Mouse (Mus musculus) retina, embryonic 14.5 days (tissue): Measurements from ENCODE around the gene Lck.
"Not testable (repeated sequence)": the region's sequence is repeated elsewhere in the genome, so short reads cannot be mapped to it uniquely, and the experiment has no call there.

Experiments used
- DNase-seq: peaks from one replicate; pipeline ENCODE4 v3.0.0-alpha.2; 2015; ENCODE audit warnings: low spot score

Lck gene

GRCm38 (mm10) chr4:129555421-129555861, 18.0 kb downstream of the Lck start:
- peak; percentile 79 for DNase-seq

- not testable (repeated sequence) for DNase-seq
These were observed 18.9 kb downstream of the Lck start for GRCm38 (mm10) chr4:129554512-129554911.

- DNase-seq = no peak
These were observed 23.1 kb downstream of the Lck start for GRCm38 (mm10) chr4:129550295-129550694.

- peak; percentile 51 for DNase-seq
These were observed 24.1 kb downstream of the Lck start for GRCm38 (mm10) chr4:129549306-129549705.

GRCm38 (mm10) chr4:129547631-129548030, 25.8 kb downstream of the Lck start:
- not testable (repeated sequence) for DNase-seq

GRCm38 (mm10) chr4:129544106-129544505, 29.3 kb downstream of the Lck start:
- DNase-seq = no peak

GRCm38 (mm10) chr4:129542592-129543141, 30.8 kb downstream of the Lck start, which contains the start of gene Hdac1:
Hdac1 (minus strand) TSS chr4:129542713.
- peak; percentile 99 for DNase-seq

- DNase-seq = peak; percentile 42
These were observed 31.4 kb downstream of the Lck start for GRCm38 (mm10) chr4:129541868-129542591.

GRCm38 (mm10) chr4:129540012-129540411, 33.4 kb downstream of the Lck start:
- no peak for DNase-seq

- DNase-seq = not testable (repeated sequence)
These were observed 44.5 kb downstream of the Lck start for GRCm38 (mm10) chr4:129528901-129529300.

GRCm38 (mm10) chr4:129525889-129526288, 47.6 kb downstream of the Lck start:
- no peak for DNase-seq

GRCm38 (mm10) chr4:129525338-129525737, 48.1 kb downstream of the Lck start:
- no peak for DNase-seq

GRCm38 (mm10) chr4:129518519-129518918, 54.9 kb downstream of the Lck start:
- DNase-seq = no peak

- DNase-seq = no peak
These were observed 56.5 kb downstream of the Lck start for GRCm38 (mm10) chr4:129516925-129517324.

- peak; percentile 80 for DNase-seq
These were observed 59.0 kb downstream of the Lck start for GRCm38 (mm10) chr4:129514300-129514898.

GRCm38 (mm10) chr4:129513891-129514290, 59.5 kb downstream of the Lck start:
- DNase-seq = peak; percentile 52

- peak; percentile 94 for DNase-seq
These were observed 60.2 kb downstream of the Lck start, which contains the start of gene Marcksl1 for GRCm38 (mm10) chr4:129513086-129513767. Marcksl1 (plus strand) TSS chr4:129513581.

GRCm38 (mm10) chr4:129511413-129512096, 61.9 kb downstream of the Lck start:
- no peak for DNase-seq

- DNase-seq = no peak
These were observed 62.6 kb downstream of the Lck start for GRCm38 (mm10) chr4:129510723-129511412.

- DNase-seq = no peak
These were observed 63.8 kb downstream of the Lck start for GRCm38 (mm10) chr4:129509650-129510049.
